Mouse (Mus musculus): ENCODE results near the gene Spast.
A peak's percentile ranks its signal among the peaks of the same experiment; 100 is the strongest.

DNA sequence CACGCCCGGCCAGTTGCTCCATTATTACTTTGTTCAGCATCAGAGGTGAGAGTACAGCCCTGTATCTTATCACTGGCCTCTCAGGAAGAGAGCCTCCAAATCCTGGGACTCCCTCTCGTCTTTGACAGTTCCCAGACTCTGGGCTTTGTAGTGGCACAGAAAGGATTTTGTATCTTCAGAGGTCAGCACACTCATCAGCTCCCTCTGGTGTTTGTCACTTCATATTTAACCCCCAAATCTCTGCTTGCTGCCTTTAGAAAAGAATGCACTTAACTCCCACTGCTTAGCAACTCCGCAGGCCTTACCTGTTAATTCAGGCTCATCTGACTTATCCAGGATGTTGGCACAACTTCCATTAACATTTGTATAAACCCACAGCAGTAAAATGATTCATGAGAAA lies 70.9 kb downstream of the Spast start:
- TF ChIP-seq EP300 (IDR thresholded peaks at IDR 0.05; ENCODE audit: low read depth) (no peak), CTCF (IDR thresholded peaks at IDR 0.05; ENCODE audit: low read depth) (peak; percentile 19; the same call in 1 of the 2 replicates)
